Mouse (Mus musculus) liver, postnatal 0 days (tissue): ENCODE data around the gene Elovl6. TPM values are rescaled to one million over a fixed set of nuclear protein-coding genes. Genes with fewer than 3 reads are reported as not detected.

Source experiments
- ATAC-seq: fragments of 200-750 bp; cut with Nextera tagmentation; 2 replicates; pipeline ENCODE4 v1.8.0; 2017; ENCODE audit warnings: mild to moderate bottlenecking, moderate library complexity
- DNase-seq: peaks from one replicate; pipeline ENCODE4 v3.0.0-alpha.2; 2016
- H3K27ac ChIP-seq: fragments of 300-500 bp; sonication (generic); 2 replicates; pipeline ENCODE4 v1.5.1; 2014; ENCODE audit warnings: antibody characterized with exemption, moderate library complexity, mild to moderate bottlenecking, low read depth
- H3K27me3 ChIP-seq: fragments of 300-500 bp; sonication (generic); 2 replicates; pipeline ENCODE4 v1.6.1; 2014; ENCODE audit warnings: low read length, control low read depth, mixed read lengths; ENCODE audit not compliant: insufficient read depth
- H3K36me3 ChIP-seq: fragments of 300-500 bp; sonication (generic); replicated peaks from 2 replicates; pipeline ENCODE4 v1.6.1; 2014; ENCODE audit warnings: mild to moderate bottlenecking, control low read depth, low read length, moderate library complexity, mixed read lengths; ENCODE audit not compliant: insufficient read depth
- H3K4me1 ChIP-seq: fragments of 300-500 bp; sonication (generic); 2 replicates; pipeline ENCODE4 v1.6.1; 2014; ENCODE audit warnings: antibody characterized with exemption, mild to moderate bottlenecking, control low read depth; ENCODE audit not compliant: insufficient read depth
- H3K4me2 ChIP-seq: fragments of 300-500 bp; sonication (generic); 2 replicates; pipeline ENCODE4 v1.6.1; 2014; ENCODE audit warnings: low read depth, mild to moderate bottlenecking, low read length, moderate library complexity, mixed read lengths
- H3K4me3 ChIP-seq: fragments of 300-500 bp; sonication (generic); 2 replicates; pipeline ENCODE4 v1.5.1; 2014; ENCODE audit warnings: low read depth, low read length
- H3K9ac ChIP-seq: fragments of 300-500 bp; sonication (generic); replicated peaks from 2 replicates; pipeline ENCODE4 v1.6.1; 2014; ENCODE audit warnings: mild to moderate bottlenecking, moderate library complexity
- H3K9me3 ChIP-seq: fragments of 300-500 bp; sonication (generic); 2 replicates; pipeline ENCODE4 v1.6.1; 2016; ENCODE audit warnings: mild to moderate bottlenecking, control low read depth, low read length, mixed read lengths
- CTCF ChIP-seq: sonication (generic); IDR thresholded peaks from 2 replicates; pipeline ENCODE4 v1.5.1; 2016; ENCODE audit warnings: antibody characterized with exemption, low read depth
- EP300 ChIP-seq: IDR thresholded peaks from 2 replicates; pipeline ENCODE4 v1.6.1; 2016; ENCODE audit warnings: antibody characterized with exemption, low read depth, mild to moderate bottlenecking
- WGBS: fragments of 180-500 bp; shearing (Covaris S2); extraction: QIAGEN DNeasy Blood & Tissue Kit; methylation state at CpG from one replicate; pipeline ENCODE4 v1.1.7; 2014; ENCODE audit not compliant: insufficient replicate concordance; 5-methylcytosine and 5-hydroxymethylcytosine counted together
- polyA plus RNA-seq: library from polyadenylated mRNA; unstranded; fragments of >200 nt; fragmentation: Nextera tagmentation; extraction: Ambion mirVana; gene quantifications from 2 replicates; pipeline ENCODE4 v1.2.1, GENCODE M21; 2015

The Elovl6 gene
- polyA plus RNA-seq, 1 experiment from 2014 or later = 8.0 TPM

DNA sequence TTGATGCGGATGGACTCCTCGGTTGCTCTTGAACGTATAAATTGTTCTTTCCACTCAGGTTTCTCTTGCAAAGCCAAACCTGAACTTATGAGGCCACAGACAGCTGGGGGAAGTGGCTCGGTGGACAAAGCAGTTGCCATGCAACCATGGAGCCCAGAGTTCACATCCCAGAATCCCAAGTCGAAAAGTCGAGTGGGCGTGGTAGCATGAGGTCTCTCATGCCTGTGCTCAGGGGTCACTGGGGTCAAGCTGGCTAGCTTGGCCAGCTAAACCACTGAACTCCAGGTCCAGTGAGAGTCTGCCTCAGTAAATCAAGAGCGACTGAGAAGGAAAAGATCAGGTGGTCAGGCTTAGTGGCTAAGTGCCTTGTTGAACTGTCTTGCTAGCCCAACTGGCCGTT, 59.1 kb downstream of the Elovl6 start:
- H3K9ac ChIP-seq = no peak overlapping the region
- TF ChIP-seq CTCF (no peak), EP300 (no peak)
- H3K36me3 ChIP-seq = peaks cover 4% of the 10 kb centered on the region; the same call in 1 of the 2 replicates
- H3K4me3 ChIP-seq = no peak overlapping the region
- peaks cover 8% of the 10 kb centered on the region for H3K4me1 ChIP-seq
- H3K9me3 ChIP-seq = no peaks in the 10 kb centered on the region
- ATAC-seq = peak; percentile 47; the same call in 1 of the 2 replicates
- DNase-seq = no peak
- H3K27ac ChIP-seq = peak overlapping the region; percentile 67; the same call in 1 of the 2 replicates
- H3K4me2 ChIP-seq = no peak overlapping the region
- WGBS = 74% methylated on average over 9 of the region's 9 CpGs
- H3K27me3 ChIP-seq = no peaks in the 10 kb centered on the region

DNA sequence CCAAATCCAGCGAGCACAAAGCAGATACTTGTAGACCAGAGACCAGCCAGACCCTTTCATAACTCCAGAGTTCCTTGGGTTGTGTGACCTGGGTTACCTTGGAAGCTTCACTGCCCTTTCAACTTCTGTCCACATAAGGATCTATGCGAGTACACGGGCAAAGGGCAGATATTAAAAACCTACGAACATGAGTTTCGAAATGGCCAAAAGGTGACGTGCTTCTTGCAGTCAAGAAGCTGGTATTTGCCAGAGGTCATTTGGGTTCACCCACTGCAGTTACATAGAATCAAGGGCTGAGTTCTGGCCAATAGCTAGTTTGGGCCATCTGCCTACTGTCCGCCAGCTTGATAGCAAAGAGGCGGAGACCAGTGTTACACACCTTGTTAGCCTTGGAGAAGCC, 59.6 kb downstream of the Elovl6 start:
- H3K9ac ChIP-seq = no peak overlapping the region
- H3K9me3 ChIP-seq = no peaks in the 10 kb centered on the region
- H3K4me2 ChIP-seq = no peak overlapping the region
- DNase-seq (no peak), ATAC-seq (peak; percentile 75)
- H3K4me1 ChIP-seq = peaks cover 7% of the 10 kb centered on the region
- peak overlapping the region; percentile 67 for H3K27ac ChIP-seq
- WGBS = 67% methylated on average over 8 of the region's 8 CpGs
- no peaks in the 10 kb centered on the region for H3K27me3 ChIP-seq
- no peak overlapping the region for H3K4me3 ChIP-seq
- TF ChIP-seq CTCF (no peak), EP300 (no peak)
- H3K36me3 ChIP-seq = peaks cover 4% of the 10 kb centered on the region; the same call in 1 of the 2 replicates

DNA sequence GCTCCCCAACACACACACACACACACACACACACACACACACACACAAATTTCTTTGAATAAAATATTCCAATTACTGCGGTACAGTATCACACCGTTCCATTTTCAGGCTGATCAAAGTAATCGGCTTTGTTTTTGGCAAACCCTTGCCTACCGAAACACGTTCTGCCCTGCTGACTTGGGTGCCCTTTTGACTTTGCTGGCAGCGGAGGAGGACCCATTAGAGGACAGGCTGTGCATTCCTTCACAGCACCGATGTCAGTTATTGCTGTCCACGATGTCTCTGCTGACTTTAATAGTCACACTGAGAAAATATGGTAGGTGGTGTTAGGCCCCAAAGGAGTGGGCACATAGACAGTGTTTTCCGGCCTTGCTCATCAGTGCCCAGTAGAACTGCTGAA, 60.8 kb downstream of the Elovl6 start:
- H3K27me3 ChIP-seq = no peaks in the 10 kb centered on the region
- no peak overlapping the region for H3K9ac ChIP-seq
- 86% methylated on average over 9 of the region's 9 CpGs for WGBS
- TF ChIP-seq CTCF = no peak
- TF ChIP-seq EP300 = no peak
- ATAC-seq = no peak
- peaks cover 4% of the 10 kb centered on the region; the same call in 1 of the 2 replicates for H3K36me3 ChIP-seq
- no peak for DNase-seq
- H3K4me3 ChIP-seq = no peak overlapping the region
- H3K9me3 ChIP-seq = no peaks in the 10 kb centered on the region
- H3K27ac ChIP-seq = no peak overlapping the region
- no peak overlapping the region for H3K4me2 ChIP-seq
- H3K4me1 ChIP-seq = peaks cover 5% of the 10 kb centered on the region; the same call in 1 of the 2 replicates

DNA sequence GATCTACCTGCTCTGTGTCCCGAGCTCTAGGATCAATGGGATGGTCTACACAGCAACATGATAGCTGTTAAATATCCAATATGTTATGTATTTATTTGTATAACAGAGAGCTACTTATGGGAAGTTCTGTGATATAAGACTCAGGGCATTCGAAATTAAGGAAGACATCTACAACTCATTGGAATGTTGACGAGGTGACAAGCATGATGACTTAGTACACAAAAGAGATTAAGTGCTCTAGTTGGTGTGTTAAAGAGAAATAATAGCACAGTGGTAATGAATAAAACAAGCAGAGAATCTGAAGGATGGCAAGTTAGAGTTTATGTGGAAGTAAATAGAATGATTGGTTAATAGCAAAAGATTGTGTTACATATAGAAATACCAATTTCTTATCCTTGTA, 61.6 kb downstream of the Elovl6 start:
- no peaks in the 10 kb centered on the region for H3K9me3 ChIP-seq
- no peak for ATAC-seq
- WGBS = 73% methylated on average over 3 of the region's 3 CpGs
- no peak overlapping the region for H3K9ac ChIP-seq
- H3K4me2 ChIP-seq = no peak overlapping the region
- 0 out of 2 replicates have a peak, but pooled peaks cover 5% of the 10 kb centered on the region for H3K4me1 ChIP-seq
- no peak overlapping the region for H3K4me3 ChIP-seq
- H3K27ac ChIP-seq = no peak overlapping the region
- peaks cover 2% of the 10 kb centered on the region; the same call in 1 of the 2 replicates for H3K36me3 ChIP-seq
- no peak for DNase-seq
- H3K27me3 ChIP-seq = no peaks in the 10 kb centered on the region
- TF ChIP-seq EP300 (no peak), CTCF (no peak)

DNA sequence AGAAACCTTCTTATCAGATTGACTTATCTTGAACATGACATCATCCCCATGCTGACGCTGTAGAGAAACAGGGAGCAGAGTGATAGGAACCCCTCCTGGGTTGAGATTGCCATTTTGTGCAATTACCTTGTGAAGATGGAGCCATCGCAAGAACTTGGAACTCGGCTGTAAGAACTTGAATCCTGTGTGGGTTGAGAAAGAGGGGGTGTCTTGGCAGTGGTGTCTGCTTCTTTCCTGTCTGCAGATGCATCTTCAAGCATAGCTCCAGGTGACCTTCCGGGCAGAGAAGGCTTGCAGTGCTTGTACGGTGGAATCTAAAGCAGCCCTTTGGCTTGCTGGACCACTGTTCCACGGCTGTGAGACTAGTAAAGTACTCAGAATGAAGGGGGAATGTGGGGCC, 63.9 kb downstream of the Elovl6 start:
- H3K9me3 ChIP-seq = no peaks in the 10 kb centered on the region
- DNase-seq (no peak), ATAC-seq (no peak)
- H3K27me3 ChIP-seq = no peaks in the 10 kb centered on the region
- no peak overlapping the region for H3K4me2 ChIP-seq
- H3K27ac ChIP-seq = no peak overlapping the region
- no peak for TF ChIP-seq CTCF
- TF ChIP-seq EP300 = no peak
- WGBS = 81% methylated on average over 6 of the region's 6 CpGs
- H3K36me3 ChIP-seq = no peaks in the 10 kb centered on the region
- H3K4me3 ChIP-seq = no peak overlapping the region
- no peak overlapping the region for H3K9ac ChIP-seq
- H3K4me1 ChIP-seq = 0 out of 2 replicates have a peak, but pooled peaks cover 5% of the 10 kb centered on the region

- H3K4me3 ChIP-seq = no peak overlapping the region
- no peak for DNase-seq
Measured at GRCm38 (mm10) chr3:129602289-129602688, 70.1 kb downstream of the Elovl6 start.

GRCm38 (mm10) chr3:129605487-129605886, 73.3 kb downstream of the Elovl6 start:
- DNase-seq (no peak), ATAC-seq (no peak)
- Histone ChIP-seq H3K9me3 (no peaks in the 10 kb centered on the region), H3K4me2 (no peak overlapping the region), H3K36me3 (peaks cover 10% of the 10 kb centered on the region), H3K4me3 (no peak overlapping the region), H3K9ac (no peak overlapping the region), H3K27me3 (no peaks in the 10 kb centered on the region), H3K27ac (no peak overlapping the region), H3K4me1 (no peaks in the 10 kb centered on the region)
- TF ChIP-seq EP300 (no peak), CTCF (no peak)
- 87% methylated on average over 7 of the region's 7 CpGs for WGBS

More at GRCm38 (mm10) chr3:129602289-129602688, 70.1 kb downstream of the Elovl6 start:
- H3K27ac ChIP-seq = no peak overlapping the region
- no peaks in the 10 kb centered on the region for H3K4me1 ChIP-seq
- TF ChIP-seq EP300 (no peak), CTCF (no peak)
- H3K27me3 ChIP-seq = no peaks in the 10 kb centered on the region
- ATAC-seq = no peak
- 48% methylated on average over 9 of the region's 9 CpGs for WGBS
- H3K9ac ChIP-seq = no peak overlapping the region
- no peaks in the 10 kb centered on the region; the same call in none of the 2 replicates for H3K36me3 ChIP-seq
- H3K9me3 ChIP-seq = no peaks in the 10 kb centered on the region
- no peak overlapping the region for H3K4me2 ChIP-seq
